Mouse (Mus musculus): ENCODE data around the gene Olfr914.

GRCm38 (mm10) chr9:38604802-38605201 lies at the start of gene Olfr914:
- TF ChIP-seq CTCF (IDR thresholded peaks at IDR 0.05): no peak
- no peak for TF ChIP-seq POLR2A (IDR thresholded peaks at IDR 0.05; ENCODE audit: insufficient read depth, low read depth, low read length)

Data from heart, adult 2 months (tissue).